Mouse (Mus musculus) CH12.LX (cell line): ENCODE results near the gene Rtp4. TPM values are rescaled to one million over a fixed set of nuclear protein-coding genes. Genes with fewer than 3 reads are reported as not detected.

Experiments
- DNase-seq: peaks from one replicate; pipeline ENCODE4 v3.0.0-alpha.2; 2013; ENCODE audit errors: extremely low read depth
- H3K27ac ChIP-seq: 2 replicates; pipeline ENCODE4 v1.5.1; 2012; ENCODE audit warnings: low read depth, mild to moderate bottlenecking, control low read depth, moderate library complexity; ENCODE audit not compliant: insufficient read depth
- H3K27me3 ChIP-seq: replicated peaks from 2 replicates; pipeline ENCODE3; 2012; ENCODE audit warnings: inconsistent platforms
- H3K36me3 ChIP-seq, 2 experiments: replicated peaks in 1 of 2; 2 replicates each; pipeline versions ENCODE3 to v1.6.1; 2012; ENCODE audit warnings: inconsistent platforms in 1 of 2, low read length in 1 of 2, mild to moderate bottlenecking in 1 of 2, mixed read lengths in 1 of 2, moderate library complexity in 1 of 2; ENCODE audit not compliant: control insufficient read depth in 1 of 2, insufficient read depth in 1 of 2
- H3K4me1 ChIP-seq, 2 experiments: 2 replicates each; pipeline ENCODE4 v1.6.1; 2012; ENCODE audit warnings: inconsistent platforms in 1 of 2, moderate library complexity in 1 of 2; ENCODE audit not compliant: insufficient read depth in 2 of 2, control insufficient read depth in 1 of 2
- H3K4me2 ChIP-seq: 2 replicates; pipeline ENCODE4 v1.6.1; 2012; ENCODE audit warnings: low read depth, mild to moderate bottlenecking, control low read depth; ENCODE audit not compliant: poor library complexity, insufficient read depth, severe bottlenecking
- H3K4me3 ChIP-seq, 3 experiments: fragments of 150-350 bp in 1 of 3; sonication (generic) in 1 of 3; replicated peaks in 1 of 3; 2 replicates each; pipeline versions ENCODE3 to v1.5.1; 2011 to 2012; ENCODE audit warnings: low read depth in 2 of 3, low read length in 2 of 3, mild to moderate bottlenecking in 2 of 3, moderate library complexity in 2 of 3, control low read depth in 1 of 3, improper control_type of control experiment in 1 of 3, inconsistent platforms in 1 of 3, mixed read lengths in 1 of 3; ENCODE audit not compliant: poor library complexity in 1 of 3
- H3K79me2 ChIP-seq: replicated peaks from 2 replicates; pipeline ENCODE4 v1.6.1; 2012; ENCODE audit warnings: mild to moderate bottlenecking, moderate library complexity; ENCODE audit not compliant: control insufficient read depth, poor library complexity, insufficient read depth, severe bottlenecking; ENCODE audit errors: extremely low read depth
- H3K9ac ChIP-seq: 2 replicates; pipeline ENCODE4 v1.6.1; 2012; ENCODE audit warnings: low read depth, mild to moderate bottlenecking, control low read depth, moderate library complexity; ENCODE audit not compliant: insufficient read depth
- H3K9me3 ChIP-seq: replicated peaks from 2 replicates; pipeline ENCODE3; 2012; ENCODE audit warnings: low read length, inconsistent platforms, mixed read lengths
- CHD1 ChIP-seq: IDR thresholded peaks from 2 replicates; pipeline ENCODE4 v1.6.1; 2012; ENCODE audit warnings: low read depth, low read length, improper control_type of control experiment, inconsistent platforms
- E2F4 ChIP-seq: IDR thresholded peaks from 2 replicates; pipeline ENCODE4 v1.6.1; 2011; ENCODE audit warnings: low read depth, low read length, improper control_type of control experiment; ENCODE audit not compliant: insufficient replicate concordance
- ELF1 ChIP-seq: IDR thresholded peaks from 2 replicates; pipeline ENCODE4 v1.6.1; 2014; ENCODE audit warnings: low read depth, mild to moderate bottlenecking, inconsistent platforms, low read length, improper control_type of control experiment
- EP300 ChIP-seq: IDR thresholded peaks from 2 replicates; pipeline ENCODE4 v1.6.1; 2011; ENCODE audit warnings: low read length, improper control_type of control experiment
- GABPA ChIP-seq: IDR thresholded peaks from 2 replicates; pipeline ENCODE4 v1.6.1; 2012; ENCODE audit warnings: low read depth, low read length, improper control_type of control experiment, inconsistent platforms; ENCODE audit not compliant: insufficient replicate concordance
- IRF4 ChIP-seq: IDR thresholded peaks from 2 replicates; pipeline ENCODE4 v1.6.1; 2014; ENCODE audit warnings: low read depth, mild to moderate bottlenecking, inconsistent platforms, low read length, improper control_type of control experiment
- KAT2A ChIP-seq: IDR thresholded peaks from 2 replicates; pipeline ENCODE4 v1.6.1; 2012; ENCODE audit warnings: low read length, improper control_type of control experiment, inconsistent platforms; ENCODE audit not compliant: insufficient replicate concordance
- MAFK ChIP-seq: IDR thresholded peaks from 2 replicates; pipeline ENCODE4 v1.6.1; 2011; ENCODE audit warnings: low read length, improper control_type of control experiment; ENCODE audit not compliant: insufficient replicate concordance
- NELFE ChIP-seq: IDR thresholded peaks from 2 replicates; pipeline ENCODE4 v1.6.1; 2011; ENCODE audit warnings: low read depth, low read length, improper control_type of control experiment
- PAX5 ChIP-seq: IDR thresholded peaks from 2 replicates; pipeline ENCODE4 v1.6.1; 2012; ENCODE audit warnings: low read length, inconsistent platforms, mixed read lengths
- POLR2A ChIP-seq: IDR thresholded peaks from 2 replicates; pipeline ENCODE4 v1.6.1; 2011; ENCODE audit warnings: low read depth, mild to moderate bottlenecking, improper control_type of control experiment, low read length
- TBP ChIP-seq: conservative IDR thresholded peaks from 2 replicates; pipeline ENCODE4 v1.6.1; 2011; ENCODE audit warnings: low read depth, low read length, improper control_type of control experiment
- UBTF ChIP-seq: IDR thresholded peaks from 2 replicates; pipeline ENCODE4 v1.6.1; 2012; ENCODE audit warnings: low read depth, mild to moderate bottlenecking, inconsistent platforms, low read length, improper control_type of control experiment, moderate library complexity
- USF2 ChIP-seq: conservative IDR thresholded peaks from 2 replicates; pipeline ENCODE4 v1.6.1; 2011; ENCODE audit warnings: low read depth, low read length, improper control_type of control experiment
- dilution Hi-C: fragments of 300-500 bp; cut with MboI; formaldehyde crosslinking; loops from 2 replicates; pipeline ENCODE4 v1.14.3; 2020; ENCODE audit warnings: low sequenced_read_pairs; ENCODE audit not compliant: extremely low pct_unique_long_range_greater_than_20kb, extremely low pct_ligation_motif_present
- in situ Hi-C: fragments of 300-500 bp; cut with MboI; formaldehyde crosslinking; loops from 3 replicates; pipeline ENCODE4 v1.14.3; 2019; ENCODE audit warnings: low sequenced_read_pairs, low pct_ligation_motif_present, low pct_unique_long_range_greater_than_20kb, mixed read lengths
- polyA plus RNA-seq: library from polyadenylated mRNA; unstranded; fragments of >175 nt; gene quantifications from 2 replicates; pipeline ENCODE4 v1.2.1, GENCODE M21; 2012; ENCODE audit warnings: low read depth; ENCODE audit not compliant: insufficient read length
- total RNA-seq, 2 experiments: library from RNA; depleted of rRNA; stranded (reverse); fragments of 300-350 nt in 1 of 2; fragments of >200 nt in 1 of 2; gene quantifications; 2 replicates each; pipeline ENCODE4 v1.2.3; 2012 to 2014

The Rtp4 gene
- total and polyA plus RNA-seq, 3 experiments = 0.21 to 0.28 TPM; not detected in 1

DNA sequence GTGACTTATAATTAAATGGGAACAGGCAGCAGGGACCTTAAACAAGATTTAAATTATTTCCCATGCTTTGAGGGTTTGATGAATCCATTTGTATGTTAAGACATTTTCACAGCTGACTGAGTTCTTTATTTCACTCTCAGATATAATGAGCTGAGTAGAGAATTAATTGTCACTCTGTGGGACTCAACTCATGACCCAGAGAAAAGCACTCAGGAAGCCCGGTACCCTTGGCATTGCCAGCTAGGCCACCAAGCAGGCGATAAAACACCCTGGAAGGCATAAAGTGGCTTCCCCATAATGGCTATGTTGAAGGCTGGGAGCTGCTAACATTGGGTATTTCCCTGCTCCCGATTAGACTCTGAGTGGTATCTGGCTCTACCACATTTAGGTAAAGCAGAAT is 76.6 kb downstream of the Rtp4 start:
- dilution Hi-C loops = no loop called here
- no peaks in the 10 kb centered on the region for H3K79me2 ChIP-seq
- H3K27ac ChIP-seq = no peak overlapping the region
- no peak for DNase-seq
- in situ Hi-C loops = no loop called here
- TF ChIP-seq NELFE = no peak
- no peak for TF ChIP-seq E2F4
- no peak for TF ChIP-seq GABPA
- no peak overlapping the region for H3K9ac ChIP-seq
- H3K4me2 ChIP-seq = no peak overlapping the region
- no peaks in the 10 kb centered on the region for H3K4me1 ChIP-seq
- H3K4me3 ChIP-seq = no peak overlapping the region
- no peaks in the 10 kb centered on the region for H3K27me3 ChIP-seq
- no peaks in the 10 kb centered on the region for H3K36me3 ChIP-seq
- no peaks in the 10 kb centered on the region for H3K9me3 ChIP-seq

DNA sequence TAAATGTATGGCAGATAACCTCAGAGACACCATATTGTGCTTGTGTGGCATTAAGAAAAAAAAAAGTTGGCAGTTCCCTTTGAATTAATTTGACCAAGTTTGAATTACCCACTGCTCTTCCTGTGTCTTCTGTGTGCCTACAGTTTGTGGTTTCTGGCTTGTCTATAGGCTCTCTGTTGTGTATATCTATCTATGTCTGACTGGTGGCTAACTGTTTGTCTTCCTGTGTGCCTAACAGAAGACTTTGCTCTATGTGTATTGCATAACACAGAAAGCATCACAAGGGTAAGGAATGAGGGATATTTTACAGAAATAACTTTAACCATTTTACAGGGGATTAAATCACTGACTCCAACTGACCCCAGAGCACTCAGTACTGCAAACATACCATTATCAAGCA is 77.9 kb downstream of the Rtp4 start:
- Histone ChIP-seq H3K79me2 (no peaks in the 10 kb centered on the region), H3K27ac (no peak overlapping the region), H3K4me2 (no peak overlapping the region), H3K4me3 (no peak overlapping the region), H3K4me1 (no peaks in the 10 kb centered on the region), H3K36me3 (no peaks in the 10 kb centered on the region), H3K9ac (no peak overlapping the region), H3K9me3 (no peaks in the 10 kb centered on the region), H3K27me3 (no peaks in the 10 kb centered on the region)
- dilution Hi-C loops = no loop called here
- no peak for DNase-seq
- TF ChIP-seq POLR2A = no peak
- no peak for TF ChIP-seq TBP
- in situ Hi-C loops = no loop called here

DNA sequence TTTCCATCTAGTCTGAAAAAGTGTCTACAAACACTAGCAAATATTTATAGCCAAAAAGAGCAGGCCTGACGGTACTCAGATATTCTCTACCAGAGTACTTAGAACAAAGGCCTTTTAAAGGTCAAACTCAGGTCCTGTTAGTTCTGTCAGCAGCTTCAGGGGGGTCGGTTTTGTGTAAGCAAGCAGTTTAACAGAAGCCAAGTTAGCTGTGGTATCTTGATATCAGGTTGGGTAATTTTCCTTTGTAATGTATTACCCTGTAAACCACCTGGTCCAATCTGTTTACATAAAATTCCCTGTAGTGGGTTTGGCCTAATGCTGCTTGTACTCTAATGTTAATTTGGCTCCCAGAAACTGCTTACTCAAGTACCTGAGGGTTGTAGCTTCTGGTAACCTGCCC is 86.1 kb downstream of the Rtp4 start:
- no peak for TF ChIP-seq IRF4
- no peak for TF ChIP-seq CHD1
- TF ChIP-seq USF2 = no peak
- no peak for TF ChIP-seq KAT2A
- no peak for TF ChIP-seq PAX5
- TF ChIP-seq EP300 = no peak
- TF ChIP-seq TBP = no peak
- no peak for TF ChIP-seq UBTF
- no peak for TF ChIP-seq ELF1
- TF ChIP-seq POLR2A = no peak
- TF ChIP-seq MAFK = no peak
- TF ChIP-seq E2F4 = no peak
- TF ChIP-seq, all 38 proteins: peak for 0
- H3K9ac ChIP-seq = no peak overlapping the region
- no peak overlapping the region for H3K4me3 ChIP-seq
- in situ Hi-C loops = no loop called here
- H3K27me3 ChIP-seq = no peaks in the 10 kb centered on the region
- dilution Hi-C loops = no loop called here
- no peaks in the 10 kb centered on the region for H3K9me3 ChIP-seq
- no peak overlapping the region for H3K4me2 ChIP-seq
- no peaks in the 10 kb centered on the region for H3K36me3 ChIP-seq
- H3K27ac ChIP-seq = no peak overlapping the region
- no peaks in the 10 kb centered on the region for H3K79me2 ChIP-seq
- peaks cover 4 to 19% of the 10 kb centered on the region in 2 experiments; a peak in 2 of 4 replicates for H3K4me1 ChIP-seq
- no peak for DNase-seq
